Mouse (Mus musculus): ENCODE results near the gene 9130204L05Rik. TPM values are rescaled to one million over a fixed set of nuclear protein-coding genes. Genes with fewer than 3 reads are reported as not detected.

Gene 9130204L05Rik
- not detected in 2 replicates for polyA plus RNA-seq (2015; fragmentation: Nextera tagmentation; extraction: Ambion mirVana)

GRCm38 (mm10) chr3:91090703-91091102 is at the start of gene 9130204L05Rik:
Gene 9130204L05Rik (minus strand): TSS chr3:91090803.

